In genomic region chr4:46854686-46855385, GRCm38 (mm10) we compare ENCODE assay signal across 8 mouse cellular contexts.
A peak's percentile ranks its signal among the peaks of the same experiment; 100 is the strongest.
DNase-seq lines count a peak whose midpoint lies in the region; ATAC-seq and TF ChIP-seq lines count a peak whose summit lies in the region.

No protein-coding gene starts in this region.

- H3K9me3 ChIP-seq in heart, embryonic 11.5 days (replicated peaks; ENCODE audit: control insufficient read depth, low read length) = no peaks in the 10 kb centered on the region
- H3K9me3 ChIP-seq in hindbrain, postnatal 0 days (ENCODE audit: low read length) = no peaks in the 10 kb centered on the region
- H3K9me3 ChIP-seq in liver, embryonic 11.5 days (ENCODE audit: control insufficient read depth, low read length) = no peaks in the 10 kb centered on the region; the same call in 1 of the 2 replicates

- H3K9ac ChIP-seq in heart, embryonic 11.5 days (ENCODE audit: low read depth, low read length) = peak overlapping the region; percentile 50
- no peak overlapping the region for H3K9ac ChIP-seq in hindbrain, postnatal 0 days (replicated peaks; ENCODE audit: low read length)
- peak overlapping the region; percentile 69 for H3K9ac ChIP-seq in liver, embryonic 11.5 days (ENCODE audit: low read depth, low read length)

- no peaks in the 10 kb centered on the region for H3K36me3 ChIP-seq in heart, embryonic 11.5 days (ENCODE audit: control insufficient read depth, insufficient read depth, low read length)
- H3K36me3 ChIP-seq in hindbrain, postnatal 0 days (ENCODE audit: insufficient read depth, low read length) = no peaks in the 10 kb centered on the region
- no peaks in the 10 kb centered on the region for H3K36me3 ChIP-seq in liver, embryonic 11.5 days (ENCODE audit: control insufficient read depth, insufficient read depth, low read length)

- peak overlapping the region; percentile 25 for H3K4me3 ChIP-seq in heart, embryonic 11.5 days (ENCODE audit: low read depth, low read length)
- H3K4me3 ChIP-seq in hindbrain, postnatal 0 days (ENCODE audit: low read length) = no peak overlapping the region
- H3K4me3 ChIP-seq in liver, embryonic 11.5 days (ENCODE audit: low read depth, low read length) = peak overlapping the region; percentile 53

- H3K4me1 ChIP-seq in heart, embryonic 11.5 days (ENCODE audit: control insufficient read depth, insufficient read depth, low read length) = peaks cover 2% of the 10 kb centered on the region; the same call in 1 of the 2 replicates
- peaks cover 20% of the 10 kb centered on the region for H3K4me1 ChIP-seq in hindbrain, postnatal 0 days (ENCODE audit: insufficient read depth, low read length)
- peaks cover 12% of the 10 kb centered on the region for H3K4me1 ChIP-seq in liver, embryonic 11.5 days (replicated peaks; ENCODE audit: control insufficient read depth, insufficient read depth, low read length)

- H3K4me2 ChIP-seq in heart, embryonic 11.5 days = peak overlapping the region; percentile 31; the same call in 1 of the 2 replicates
- 0 out of 2 replicates have a peak overlapping the region, but pooled peaks have one; percentile 3 for H3K4me2 ChIP-seq in hindbrain, postnatal 0 days (ENCODE audit: low read depth, low read length)
- H3K4me2 ChIP-seq in liver, embryonic 11.5 days = peak overlapping the region; percentile 51

- no peaks in the 10 kb centered on the region for H3K27me3 ChIP-seq in heart, embryonic 11.5 days (ENCODE audit: control insufficient read depth, insufficient read depth, low read length)
- no peaks in the 10 kb centered on the region for H3K27me3 ChIP-seq in hindbrain, postnatal 0 days (ENCODE audit: insufficient read depth, low read length)
- no peaks in the 10 kb centered on the region for H3K27me3 ChIP-seq in liver, embryonic 11.5 days (replicated peaks; ENCODE audit: control insufficient read depth, insufficient read depth, low read length)

- 71% methylated on average over 23 of the region's 23 CpGs for WGBS in heart, embryonic 11.5 days (ENCODE audit: insufficient replicate concordance)
- WGBS in hindbrain, postnatal 0 days = 25% methylated on average over 23 of the region's 23 CpGs
- WGBS in liver, embryonic 11.5 days = 63% methylated on average over 23 of the region's 23 CpGs

- ATAC-seq in heart, embryonic 11.5 days (replicated peaks; ENCODE audit: insufficient number of reproducible peaks, low FRiP score, low TSS enrichment) = no peak
- ATAC-seq in hindbrain, postnatal 0 days = peak; percentile 87
- no peak for ATAC-seq in liver, embryonic 11.5 days (replicated peaks; ENCODE audit: low FRiP score)

- no peak for DNase-seq in heart, postnatal 25 days (ENCODE audit: low spot score)
- peak; percentile 72 to 84 for DNase-seq in cerebellum, postnatal 10 days
- peak; percentile 86 for DNase-seq in hindbrain, postnatal 0 days (ENCODE audit: low spot score)
- no peak for DNase-seq in liver, embryonic 11.5 days (ENCODE audit: low spot score)
- peak; percentile 63 for DNase-seq in right cerebral cortex, postnatal 4 days
- DNase-seq in adrenal gland, adult (ENCODE audit: inconsistent age in 2 of 2, low spot score in 1 of 2) = no peak
- no peak for DNase-seq in heart, adult 8-10 months (ENCODE audit: low spot score)

- peak; percentile 39 for TF ChIP-seq CTCF in hindbrain, postnatal 0 days (IDR thresholded peaks at IDR 0.05; ENCODE audit: low read depth)

- intact Hi-C loops in heart, postnatal 25 days (cut with DNase I) = no loop called here

- H3K27ac ChIP-seq in heart, embryonic 11.5 days (ENCODE audit: low read depth, low read length) = peak overlapping the region; percentile 25; the same call in 1 of the 2 replicates
- H3K27ac ChIP-seq in hindbrain, postnatal 0 days = peak overlapping the region; percentile 67
- H3K27ac ChIP-seq in liver, embryonic 11.5 days (ENCODE audit: low read depth, low read length) = peak overlapping the region; percentile 88

Comparison
In these comparisons a context has a peak if more than half of its experiments do, and no peak if none do; other contexts are left out.
1. H3K27ac ChIP-seq: peak in every context shown above with its lines; median percentile 88 in liver, embryonic 11.5 days; 67 in hindbrain, postnatal 0 days; 25 in heart, embryonic 11.5 days.
2. DNase-seq: peak in cerebellum, postnatal 10 days (2 of 2), hindbrain, postnatal 0 days (single experiment) and right cerebral cortex, postnatal 4 days (single experiment); none in heart, postnatal 25 days (single experiment), liver, embryonic 11.5 days (single experiment), adrenal gland, adult (0 of 2) and heart, adult 8-10 months (single experiment).
3. Peak in every context shown above with its lines, with median percentiles within 50 percentile points of each other: H3K4me2 ChIP-seq.